Mouse (Mus musculus) midbrain, postnatal 0 days (tissue): Measurements from ENCODE around the gene Amer2. TPM values are rescaled to one million over a fixed set of nuclear protein-coding genes. Genes with fewer than 3 reads are reported as not detected.

Source experiments
- ATAC-seq: fragments of 200-750 bp; cut with Nextera tagmentation; 2 replicates; pipeline ENCODE4 v1.8.0; 2017; ENCODE audit warnings: moderate number of reproducible peaks, mild to moderate bottlenecking, moderate TSS enrichment, moderate library complexity; ENCODE audit not compliant: low FRiP score
- DNase-seq: peaks from one replicate; pipeline ENCODE4 v3.0.0-alpha.2; 2015; ENCODE audit warnings: low spot score
- H3K27ac ChIP-seq: fragments of 300-500 bp; sonication (generic); 2 replicates; pipeline ENCODE4 v1.5.1; 2014; ENCODE audit warnings: low read depth, mild to moderate bottlenecking, low read length, mixed read lengths
- H3K27me3 ChIP-seq: fragments of 300-500 bp; sonication (generic); 2 replicates; pipeline ENCODE4 v1.6.1; 2014; ENCODE audit warnings: low read length, control low read depth, mixed read lengths; ENCODE audit not compliant: insufficient read depth
- H3K36me3 ChIP-seq: fragments of 300-500 bp; sonication (generic); 2 replicates; pipeline ENCODE4 v1.6.1; 2014; ENCODE audit warnings: low read length, control low read depth, mixed read lengths; ENCODE audit not compliant: insufficient read depth
- H3K4me1 ChIP-seq: fragments of 300-500 bp; sonication (generic); 2 replicates; pipeline ENCODE4 v1.6.1; 2014; ENCODE audit warnings: mild to moderate bottlenecking, control low read depth, antibody characterized with exemption, low read length, mixed read lengths; ENCODE audit not compliant: insufficient read depth
- H3K4me2 ChIP-seq: fragments of 300-500 bp; sonication (generic); 2 replicates; pipeline ENCODE4 v1.6.1; 2014; ENCODE audit warnings: low read depth, mild to moderate bottlenecking, low read length, mixed read lengths; ENCODE audit not compliant: poor library complexity, severe bottlenecking
- H3K4me3 ChIP-seq: fragments of 300-500 bp; sonication (generic); 2 replicates; pipeline ENCODE4 v1.5.1; 2014; ENCODE audit warnings: low read depth, mild to moderate bottlenecking, low read length, moderate library complexity
- H3K9ac ChIP-seq: fragments of 300-500 bp; sonication (generic); replicated peaks from 2 replicates; pipeline ENCODE4 v1.6.1; 2014; ENCODE audit warnings: mild to moderate bottlenecking, low read length, moderate library complexity, mixed read lengths; ENCODE audit not compliant: poor library complexity, severe bottlenecking
- H3K9me3 ChIP-seq: fragments of 300-500 bp; sonication (generic); 2 replicates; pipeline ENCODE4 v1.6.1; 2016; ENCODE audit warnings: low read length, control low read depth
- CTCF ChIP-seq: IDR thresholded peaks from 2 replicates; pipeline ENCODE4 v1.5.1; 2016; ENCODE audit warnings: antibody characterized with exemption, mild to moderate bottlenecking
- WGBS: fragments of 180-500 bp; shearing (Covaris S2); extraction: QIAGEN DNeasy Blood & Tissue Kit; methylation state at CpG from one replicate; pipeline ENCODE4 v1.1.7; 2014; 5-methylcytosine and 5-hydroxymethylcytosine counted together
- polyA plus RNA-seq: library from polyadenylated mRNA; unstranded; fragments of >200 nt; fragmentation: Nextera tagmentation; extraction: Ambion mirVana; gene quantifications from 2 replicates; pipeline ENCODE4 v1.2.1, GENCODE M21; 2015
- total RNA-seq: library from RNA; depleted of rRNA; stranded (reverse); fragments of >200 nt; gene quantifications from 2 replicates; pipeline ENCODE4 v1.2.3, GENCODE M21; 2014

Gene Amer2
- total and polyA plus RNA-seq, 2 experiments from 2014 or later: 18.3 to 28.3 TPM

DNA sequence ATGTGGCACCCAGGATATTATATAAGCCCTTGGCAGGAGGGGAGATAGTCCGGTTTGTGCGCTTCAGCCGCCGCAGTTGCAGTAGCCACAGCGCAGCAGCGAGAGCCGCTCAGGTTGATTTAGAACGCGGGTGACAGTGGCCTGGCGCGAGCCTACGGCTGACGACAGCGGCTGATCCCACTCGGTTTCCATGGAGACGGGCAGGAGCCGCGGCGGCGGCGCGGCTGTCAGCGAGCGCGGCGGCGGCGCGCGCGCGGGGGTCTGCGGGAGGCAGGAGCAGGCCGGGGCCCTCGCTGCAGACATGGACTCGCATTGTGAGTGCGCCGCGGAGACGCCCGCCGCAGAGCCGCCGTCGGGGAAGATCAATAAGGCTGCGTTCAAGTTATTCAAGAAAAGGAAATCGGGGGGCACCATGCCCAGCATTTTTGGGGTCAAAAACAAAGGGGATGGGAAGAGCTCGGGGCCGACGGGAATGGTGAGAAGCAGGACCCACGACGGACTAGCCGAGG lies 5.1 kb downstream of the Amer2 start:
- H3K4me2 ChIP-seq: peak overlapping the region; percentile 92
- H3K27ac ChIP-seq: peak overlapping the region; percentile 96
- H3K27me3 ChIP-seq: no peaks in the 10 kb centered on the region
- H3K9me3 ChIP-seq: no peaks in the 10 kb centered on the region
- under 1% methylated on average over 50 of the region's 53 CpGs for WGBS
- H3K36me3 ChIP-seq: no peaks in the 10 kb centered on the region
- no peak for TF ChIP-seq CTCF
- H3K4me3 ChIP-seq: peak overlapping the region; percentile 80
- peaks cover 19% of the 10 kb centered on the region for H3K4me1 ChIP-seq
- ATAC-seq: peak; percentile 95
- H3K9ac ChIP-seq: peak overlapping the region; percentile 87
- DNase-seq: peak; percentile 97

- Histone ChIP-seq H3K27me3 (no peaks in the 10 kb centered on the region), H3K4me2 (peak overlapping the region; percentile 92), H3K4me3 (peak overlapping the region; percentile 80), H3K27ac (peak overlapping the region; percentile 96), H3K36me3 (no peaks in the 10 kb centered on the region), H3K9me3 (no peaks in the 10 kb centered on the region), H3K4me1 (peaks cover 19% of the 10 kb centered on the region), H3K9ac (peak overlapping the region; percentile 87)
- ATAC-seq (peak; percentile 66), DNase-seq (peak; percentile 58)
- WGBS: under 1% methylated on average over 73 of the region's 77 CpGs
- TF ChIP-seq CTCF: 0 out of 2 replicates have a peak, but pooled peaks have one; percentile 1
Observed at GRCm38 (mm10) chr14:60378566-60379322, 5.7 kb downstream of the Amer2 start.

GRCm38 (mm10) chr14:60379323-60379957 lies 6.4 kb downstream of the Amer2 start:
- Histone ChIP-seq H3K4me1 (peaks cover 25% of the 10 kb centered on the region), H3K4me3 (peak overlapping the region; percentile 80), H3K27ac (peak overlapping the region; percentile 96), H3K36me3 (no peaks in the 10 kb centered on the region), H3K4me2 (peak overlapping the region; percentile 92), H3K9ac (peak overlapping the region; percentile 87), H3K9me3 (no peaks in the 10 kb centered on the region), H3K27me3 (no peaks in the 10 kb centered on the region)
- peak; percentile 9; the same call in 1 of the 2 replicates for ATAC-seq
- TF ChIP-seq CTCF: no peak
- DNase-seq: no peak
- WGBS: 43% methylated on average over 20 of the region's 20 CpGs

- peak overlapping the region; percentile 80 for H3K4me3 ChIP-seq
- peaks cover 30% of the 10 kb centered on the region for H3K4me1 ChIP-seq
- H3K27me3 ChIP-seq: no peaks in the 10 kb centered on the region
- H3K9ac ChIP-seq: peak overlapping the region; percentile 87
- no peaks in the 10 kb centered on the region for H3K9me3 ChIP-seq
- H3K27ac ChIP-seq: no peak overlapping the region; the same call in 1 of the 2 replicates
- ATAC-seq: no peak
- no peaks in the 10 kb centered on the region for H3K36me3 ChIP-seq
- WGBS: 74% methylated on average over 8 of the region's 8 CpGs
- H3K4me2 ChIP-seq: peak overlapping the region; percentile 92
- no peak for TF ChIP-seq CTCF
- DNase-seq: no peak
Observed at GRCm38 (mm10) chr14:60379958-60380330, 6.9 kb downstream of the Amer2 start.

DNA sequence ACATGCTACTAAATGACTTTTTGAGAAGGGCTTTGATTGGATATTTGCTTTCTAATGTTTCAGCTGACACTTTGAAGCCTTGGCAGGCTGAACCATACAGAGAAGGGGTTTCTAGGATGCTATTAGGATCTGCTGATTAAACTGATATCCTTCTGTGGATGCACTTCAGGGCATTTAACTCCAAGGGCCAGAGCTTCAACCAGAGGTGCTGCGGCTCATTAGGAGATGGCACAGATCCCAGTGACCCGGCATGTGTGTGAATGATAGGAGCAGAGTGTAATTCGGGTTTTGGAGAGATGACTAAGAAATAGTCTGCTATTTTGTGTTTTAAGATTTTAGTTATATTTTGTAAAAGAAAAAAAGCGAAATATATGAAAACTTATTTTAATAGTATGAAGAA lies 8.6 kb downstream of the Amer2 start:
- ATAC-seq (no peak), DNase-seq (no peak)
- WGBS: 40% methylated on average over 4 of the region's 4 CpGs
- no peak for TF ChIP-seq CTCF
- Histone ChIP-seq H3K4me3 (peak overlapping the region; percentile 36), H3K4me2 (peak overlapping the region; percentile 71), H3K9ac (peak overlapping the region; percentile 36; the same call in 1 of the 2 replicates), H3K27ac (no peak overlapping the region), H3K4me1 (peaks cover 38% of the 10 kb centered on the region), H3K36me3 (no peaks in the 10 kb centered on the region; the same call in 1 of the 2 replicates), H3K9me3 (no peaks in the 10 kb centered on the region), H3K27me3 (no peaks in the 10 kb centered on the region)
